Mouse (Mus musculus): ENCODE measurements at regions not wholly inside any gene's neighbourhood (a gene's known extent, or its start where the extent isn't known, plus 50 kb on each side); places are given as distances from the start of the nearest gene placed in this dataset.
"Not testable (repeated sequence)": the region's sequence is repeated elsewhere in the genome, so short reads cannot be mapped to it uniquely, and the experiment has no call there.

- H3K4me3 ChIP-seq (ENCODE audit: low read length); ATAC-seq (ENCODE audit: low read depth); H3K4me1 ChIP-seq (replicated peaks; ENCODE audit: control insufficient read depth, insufficient read depth, low read length); H3K27me3 ChIP-seq (ENCODE audit: control insufficient read depth, insufficient read depth, low read depth, low read length); H3K4me2 ChIP-seq (ENCODE audit: low read depth, low read length); H3K9me3 ChIP-seq (ENCODE audit: control insufficient read depth, low read length); H3K36me3 ChIP-seq (ENCODE audit: control insufficient read depth, insufficient read depth, low read length); H3K9ac ChIP-seq (ENCODE audit: low read length); H3K27ac ChIP-seq (ENCODE audit: low read length): not testable (repeated sequence)
- WGBS, result 74% methylated on average over 2 of the region's 5 CpGs
Observed at GRCm38 (mm10) chr2:94685619-94686018, 247.7 kb upstream of the Api5 start.

GRCm38 (mm10) chr2:94680096-94680765 lies 242.3 kb upstream of the Api5 start:
- H3K36me3 ChIP-seq (ENCODE audit: control insufficient read depth, insufficient read depth, low read length), result no peaks in the 10 kb centered on the region
- peak; percentile 79 for ATAC-seq (ENCODE audit: low read depth)
- no peak overlapping the region for H3K27ac ChIP-seq (ENCODE audit: low read length)
- no peak overlapping the region for H3K9ac ChIP-seq (ENCODE audit: low read length)
- no peaks in the 10 kb centered on the region for H3K27me3 ChIP-seq (ENCODE audit: control insufficient read depth, insufficient read depth, low read depth, low read length)
- H3K4me1 ChIP-seq (replicated peaks; ENCODE audit: control insufficient read depth, insufficient read depth, low read length), result no peaks in the 10 kb centered on the region; the same call in 1 of the 2 replicates
- 51% methylated on average over 6 of the region's 6 CpGs for WGBS
- H3K9me3 ChIP-seq (ENCODE audit: control insufficient read depth, low read length), result no peaks in the 10 kb centered on the region
- H3K4me3 ChIP-seq (ENCODE audit: low read length), result no peak overlapping the region
- no peak overlapping the region for H3K4me2 ChIP-seq (ENCODE audit: low read depth, low read length)

- Histone ChIP-seq H3K4me3 (ENCODE audit: low read length) (no peak overlapping the region), H3K27me3 (ENCODE audit: control insufficient read depth, insufficient read depth, low read depth, low read length) (no peaks in the 10 kb centered on the region), H3K36me3 (ENCODE audit: control insufficient read depth, insufficient read depth, low read length) (no peaks in the 10 kb centered on the region), H3K4me2 (ENCODE audit: low read depth, low read length) (no peak overlapping the region), H3K9me3 (ENCODE audit: control insufficient read depth, low read length) (no peaks in the 10 kb centered on the region), H3K27ac (ENCODE audit: low read length) (no peak overlapping the region), H3K9ac (ENCODE audit: low read length) (no peak overlapping the region), H3K4me1 (replicated peaks; ENCODE audit: control insufficient read depth, insufficient read depth, low read length) (no peaks in the 10 kb centered on the region)
- WGBS, result 76% methylated on average over 2 of the region's 2 CpGs
- ATAC-seq (ENCODE audit: low read depth), result no peak
Observed at GRCm38 (mm10) chr2:94665850-94666249, 227.9 kb upstream of the Api5 start.

GRCm38 (mm10) chr2:94658426-94658825 lies 220.5 kb upstream of the Api5 start:
- Histone ChIP-seq H3K27ac (ENCODE audit: low read length) (no peak overlapping the region), H3K9ac (ENCODE audit: low read length) (no peak overlapping the region), H3K4me1 (replicated peaks; ENCODE audit: control insufficient read depth, insufficient read depth, low read length) (no peaks in the 10 kb centered on the region), H3K4me3 (ENCODE audit: low read length) (no peak overlapping the region), H3K36me3 (ENCODE audit: control insufficient read depth, insufficient read depth, low read length) (no peaks in the 10 kb centered on the region), H3K9me3 (ENCODE audit: control insufficient read depth, low read length) (no peaks in the 10 kb centered on the region), H3K4me2 (ENCODE audit: low read depth, low read length) (no peak overlapping the region), H3K27me3 (ENCODE audit: control insufficient read depth, insufficient read depth, low read depth, low read length) (no peaks in the 10 kb centered on the region)
- 80% methylated on average over 8 of the region's 8 CpGs for whole genome bisulfite sequencing
- no peak for ATAC-seq (ENCODE audit: low read depth)

All from lung, embryonic 16.5 days (tissue).